Mouse (Mus musculus) pancreas, adult 10 weeks (tissue): Measurements from ENCODE around the gene Gk5. TPM values are rescaled to one million over a fixed set of nuclear protein-coding genes. Genes with fewer than 3 reads are reported as not detected.

ENCODE experiments used
- polyA plus RNA-seq: library from polyadenylated mRNA; stranded (reverse); fragments of 350-450 nt; fragmentation: Illumina TruSeq; extraction: RNeasy Lipid Tissue Mini Kit (QIAGEN cat#74804); gene quantifications from one replicate; pipeline ENCODE4 v1.2.3, GENCODE M21; 2015; ENCODE audit warnings: low read depth, low replicate concordance; ENCODE audit not compliant: insufficient read depth

Gk5 gene
- polyA plus RNA-seq = 0.79 TPM

DNA sequence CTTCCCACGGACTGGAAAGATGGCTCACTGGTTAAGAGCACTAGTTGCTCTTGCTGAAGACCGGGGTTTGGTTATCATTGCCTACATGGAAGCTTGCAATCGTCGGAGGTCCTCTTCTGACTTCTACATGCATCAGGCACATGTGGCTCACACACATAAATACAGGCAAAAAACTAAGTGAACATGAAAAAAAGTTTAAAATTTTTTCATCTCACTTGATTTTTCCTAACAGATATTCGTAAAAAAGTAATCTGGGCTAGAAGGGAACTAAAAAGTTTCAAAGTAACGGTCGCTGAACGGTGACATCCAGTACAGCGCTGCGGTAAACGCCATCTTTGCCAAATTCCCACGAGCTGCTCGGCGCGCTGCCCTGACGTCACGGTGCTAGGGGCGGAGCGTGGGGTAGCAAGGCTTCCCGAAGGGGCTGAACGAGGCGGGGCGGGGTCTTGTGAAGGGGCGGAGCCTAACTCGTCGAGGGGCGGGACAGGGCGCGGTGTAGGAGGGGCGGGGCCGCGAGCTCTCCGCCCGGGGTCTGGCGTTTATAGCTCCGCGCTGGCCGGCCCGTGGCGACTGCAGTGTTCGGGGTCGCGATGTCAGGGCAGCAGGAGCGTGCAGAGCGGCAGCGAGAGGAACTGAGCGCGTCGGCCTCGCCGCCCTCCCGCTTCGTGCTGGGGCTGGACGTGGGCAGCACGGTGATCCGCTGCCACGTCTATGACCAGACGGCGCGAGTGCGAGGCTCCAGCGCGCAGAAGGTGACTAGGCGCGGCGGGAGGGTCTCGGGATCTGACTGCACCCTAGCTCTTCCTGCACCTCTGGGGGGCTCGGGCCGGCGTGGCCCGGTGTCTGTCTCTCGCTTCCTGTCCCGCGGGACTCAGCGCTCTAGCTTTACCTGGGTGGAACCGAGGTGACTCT, at the start of gene Gk5:
Gene Gk5, plus strand, starts transcription at position 502 of the 912 bp plus-strand sequence.

GRCm38 (mm10) chr9:96195885-96196622, 76.9 kb downstream of the Gk5 start, which contains the start of gene Tfdp2:
Tfdp2 (plus strand) TSS chr9:96196275.

Other genes starting within 250 kb of the Gk5 start
- gene Xrn1, start 164.6 kb upstream of the Gk5 start, polyA plus RNA-seq = 4.0 TPM
- gene Tfdp2, start 76.9 kb downstream of the Gk5 start, polyA plus RNA-seq = 5.6 TPM
- gene Atp1b3, start 245.1 kb downstream of the Gk5 start, polyA plus RNA-seq = 29.9 TPM